12 mouse cellular contexts compared by ENCODE assay signal in genomic region chr4:56654327-56654726, GRCm38 (mm10).
DNase-seq lines count a peak whose midpoint lies in the region; ATAC-seq and TF ChIP-seq lines count a peak whose summit lies in the region.
"Had no signal": no experiment of that assay in that cellular context is flagged by ENCODE, and none has a peak within 500 bp of the region (broad histone marks: within the 10 kb centered on the region; RNA-seq: fewer than 3 reads in every experiment).

No protein-coding gene starts in this region.

- intact Hi-C loops in left cerebral cortex, postnatal 14 days (cut with DNase I): no loop called here

- H3K27me3 ChIP-seq in lung, embryonic 16.5 days (ENCODE audit: control insufficient read depth, insufficient read depth, low read depth, low read length): no peaks in the 10 kb centered on the region
- H3K27me3 ChIP-seq in hindbrain, embryonic 12.5 days: no peaks in the 10 kb centered on the region
- H3K27me3 ChIP-seq: limb, embryonic 12.5 days had no signal

- H3K36me3 ChIP-seq in lung, embryonic 16.5 days (ENCODE audit: control insufficient read depth, insufficient read depth, low read length): no peaks in the 10 kb centered on the region
- H3K36me3 ChIP-seq in hindbrain, embryonic 12.5 days: no peaks in the 10 kb centered on the region
- H3K36me3 ChIP-seq: limb, embryonic 12.5 days had no signal

- TF ChIP-seq CTCF in lung, adult 2 months (IDR thresholded peaks at IDR 0.05; ENCODE audit: insufficient read depth, low read length): no peak

- TF ChIP-seq POLR2A in lung, adult 2 months (IDR thresholded peaks at IDR 0.05; ENCODE audit: borderline replicate concordance, extremely low read depth, low read depth, low read length): no peak

- peak; percentile 33 for DNase-seq in cerebellum, adult 11-12 months
- no peak for DNase-seq in cerebellum, adult 8-10 months
- no peak for DNase-seq in lung, adult 2 months
- DNase-seq in cerebellum, adult 9-10 months: peak; percentile 21
- DNase-seq in left cerebral cortex, postnatal 14 days (ENCODE audit: low spot score in 2 of 2): peak; percentile 45 to 69
- DNase-seq in thymus, postnatal 14 days: no peak
- DNase-seq: heart, postnatal 4 days; thymus, postnatal 36 days had no signal

- no peak overlapping the region for H3K9ac ChIP-seq in lung, embryonic 16.5 days (ENCODE audit: low read length)
- H3K9ac ChIP-seq in hindbrain, embryonic 12.5 days: no peak overlapping the region
- H3K9ac ChIP-seq: limb, embryonic 12.5 days had no signal

- no peak overlapping the region for H3K4me3 ChIP-seq in lung, embryonic 16.5 days (ENCODE audit: low read length)
- H3K4me3 ChIP-seq in lung, adult 2 months (replicated peaks; ENCODE audit: extremely low read depth, low read depth, low read length): no peak overlapping the region
- no peak overlapping the region for H3K4me3 ChIP-seq in hindbrain, embryonic 12.5 days
- H3K4me3 ChIP-seq: limb, embryonic 12.5 days had no signal

- no peaks in the 10 kb centered on the region for H3K9me3 ChIP-seq in lung, embryonic 16.5 days (ENCODE audit: control insufficient read depth, low read length)
- H3K9me3 ChIP-seq in hindbrain, embryonic 12.5 days (replicated peaks): no peaks in the 10 kb centered on the region
- H3K9me3 ChIP-seq: limb, embryonic 12.5 days had no signal

- H3K27ac ChIP-seq in lung, embryonic 16.5 days (ENCODE audit: low read length): no peak overlapping the region
- no peak overlapping the region for H3K27ac ChIP-seq in hindbrain, embryonic 12.5 days
- H3K27ac ChIP-seq: kidney, postnatal 0 days; limb, embryonic 12.5 days had no signal

- WGBS in lung, embryonic 16.5 days: 58% methylated on average over 4 of the region's 4 CpGs
- WGBS in lung, adult 2 months: 61% methylated on average over 4 of the region's 4 CpGs
- 81% methylated on average over 4 of the region's 4 CpGs for WGBS in hindbrain, embryonic 12.5 days

- H3K4me1 ChIP-seq in lung, embryonic 16.5 days (replicated peaks; ENCODE audit: control insufficient read depth, insufficient read depth, low read length): peaks cover 8% of the 10 kb centered on the region
- H3K4me1 ChIP-seq in lung, adult 2 months (ENCODE audit: control insufficient read depth, insufficient read depth, low read length): no peaks in the 10 kb centered on the region
- peaks cover 4% of the 10 kb centered on the region; the same call in 1 of the 2 replicates for H3K4me1 ChIP-seq in hindbrain, embryonic 12.5 days

- H3K4me2 ChIP-seq in lung, embryonic 16.5 days (ENCODE audit: low read depth, low read length): no peak overlapping the region
- no peak overlapping the region for H3K4me2 ChIP-seq in hindbrain, embryonic 12.5 days (replicated peaks)
- H3K4me2 ChIP-seq: limb, embryonic 12.5 days had no signal

- ATAC-seq in lung, embryonic 16.5 days (ENCODE audit: low read depth): peak; percentile 54; the same call in 1 of the 2 replicates
- ATAC-seq in hindbrain, embryonic 12.5 days (ENCODE audit: low FRiP score): no peak

Comparison
In these comparisons a context has a peak if more than half of its experiments do, and no peak if none do; other contexts are left out.
1. DNase-seq: peak in cerebellum, adult 11-12 months (single experiment), cerebellum, adult 9-10 months (single experiment) and left cerebral cortex, postnatal 14 days (2 of 2); none in cerebellum, adult 8-10 months (single experiment), lung, adult 2 months (single experiment) and thymus, postnatal 14 days (single experiment).